Mouse (Mus musculus): ENCODE data around the gene Iqcf3. TPM values are rescaled to one million over a fixed set of nuclear protein-coding genes. Genes with fewer than 3 reads are reported as not detected.
A peak's percentile ranks its signal among the peaks of the same experiment; 100 is the strongest.

Gene Iqcf3
- polyA plus RNA-seq, 1 experiment: 612 TPM

GRCm38 (mm10) chr9:106466721-106467120, 94.7 kb downstream of the Iqcf3 start:
- TF ChIP-seq CTCF (IDR thresholded peaks at IDR 0.05; ENCODE audit: control insufficient read depth, insufficient read depth, insufficient replicate concordance, low read depth, low read length): no peak
- no peak for TF ChIP-seq POLR2A (IDR thresholded peaks at IDR 0.05; ENCODE audit: control insufficient read depth, low read depth, low read length)
- Histone ChIP-seq H3K4me1 (ENCODE audit: control insufficient read depth, insufficient read depth, low read length) (peaks cover 11% of the 10 kb centered on the region), H3K27ac (ENCODE audit: control insufficient read depth, insufficient read depth, low read depth, low read length) (no peak overlapping the region), H3K27me3 (ENCODE audit: control insufficient read depth, insufficient read depth, low read length) (no peaks in the 10 kb centered on the region), H3K4me3 (ENCODE audit: control insufficient read depth, low read depth, low read length) (no peak overlapping the region), H3K36me3 (ENCODE audit: control insufficient read depth, insufficient read depth, low read length) (no peaks in the 10 kb centered on the region)

GRCm38 (mm10) chr9:106465571-106466200, 95.7 kb downstream of the Iqcf3 start, which contains the start of gene Gpr62:
TSS of gene Gpr62 (minus strand) at chr9:106465938.
- Histone ChIP-seq H3K4me1 (ENCODE audit: control insufficient read depth, insufficient read depth, low read length) (peaks cover 11% of the 10 kb centered on the region), H3K27ac (ENCODE audit: control insufficient read depth, insufficient read depth, low read depth, low read length) (peak within 1 kb of the TSS; percentile 67), H3K36me3 (ENCODE audit: control insufficient read depth, insufficient read depth, low read length) (no peaks in the 10 kb centered on the region), H3K27me3 (ENCODE audit: control insufficient read depth, insufficient read depth, low read length) (no peaks in the 10 kb centered on the region), H3K4me3 (ENCODE audit: control insufficient read depth, low read depth, low read length) (peak within 1 kb of the TSS; percentile 84)
- TF ChIP-seq POLR2A (IDR thresholded peaks at IDR 0.05; ENCODE audit: control insufficient read depth, low read depth, low read length) (no peak; the same call in 1 of the 2 replicates), CTCF (IDR thresholded peaks at IDR 0.05; ENCODE audit: control insufficient read depth, insufficient read depth, insufficient replicate concordance, low read depth, low read length) (no peak)

GRCm38 (mm10) chr9:106464751-106465541, 96.5 kb downstream of the Iqcf3 start:
- Histone ChIP-seq H3K27me3 (ENCODE audit: control insufficient read depth, insufficient read depth, low read length) (no peaks in the 10 kb centered on the region), H3K27ac (ENCODE audit: control insufficient read depth, insufficient read depth, low read depth, low read length) (0 out of 2 replicates have a peak overlapping the region, but pooled peaks have one; percentile 46), H3K36me3 (ENCODE audit: control insufficient read depth, insufficient read depth, low read length) (no peaks in the 10 kb centered on the region), H3K4me1 (ENCODE audit: control insufficient read depth, insufficient read depth, low read length) (peaks cover 11% of the 10 kb centered on the region), H3K4me3 (ENCODE audit: control insufficient read depth, low read depth, low read length) (peak overlapping the region; percentile 84)
- TF ChIP-seq CTCF (IDR thresholded peaks at IDR 0.05; ENCODE audit: control insufficient read depth, insufficient read depth, insufficient replicate concordance, low read depth, low read length) (no peak), POLR2A (IDR thresholded peaks at IDR 0.05; ENCODE audit: control insufficient read depth, low read depth, low read length) (no peak)

- TF ChIP-seq CTCF (IDR thresholded peaks at IDR 0.05; ENCODE audit: control insufficient read depth, insufficient read depth, insufficient replicate concordance, low read depth, low read length) (no peak), POLR2A (IDR thresholded peaks at IDR 0.05; ENCODE audit: control insufficient read depth, low read depth, low read length) (no peak)
- H3K36me3 ChIP-seq (ENCODE audit: control insufficient read depth, insufficient read depth, low read length): no peaks in the 10 kb centered on the region
- no peak overlapping the region for H3K27ac ChIP-seq (ENCODE audit: control insufficient read depth, insufficient read depth, low read depth, low read length)
- H3K4me1 ChIP-seq (ENCODE audit: control insufficient read depth, insufficient read depth, low read length): peaks cover 11% of the 10 kb centered on the region
- no peaks in the 10 kb centered on the region for H3K27me3 ChIP-seq (ENCODE audit: control insufficient read depth, insufficient read depth, low read length)
- H3K4me3 ChIP-seq (ENCODE audit: control insufficient read depth, low read depth, low read length): no peak overlapping the region
These were observed 98.0 kb downstream of the Iqcf3 start for GRCm38 (mm10) chr9:106463122-106464063.

- Histone ChIP-seq H3K36me3 (ENCODE audit: control insufficient read depth, insufficient read depth, low read length) (no peaks in the 10 kb centered on the region), H3K4me1 (ENCODE audit: control insufficient read depth, insufficient read depth, low read length) (peaks cover 11% of the 10 kb centered on the region), H3K27ac (ENCODE audit: control insufficient read depth, insufficient read depth, low read depth, low read length) (no peak overlapping the region), H3K4me3 (ENCODE audit: control insufficient read depth, low read depth, low read length) (no peak overlapping the region), H3K27me3 (ENCODE audit: control insufficient read depth, insufficient read depth, low read length) (no peaks in the 10 kb centered on the region)
- TF ChIP-seq POLR2A (IDR thresholded peaks at IDR 0.05; ENCODE audit: control insufficient read depth, low read depth, low read length) (no peak), CTCF (IDR thresholded peaks at IDR 0.05; ENCODE audit: control insufficient read depth, insufficient read depth, insufficient replicate concordance, low read depth, low read length) (no peak)
These were observed 99.0 kb downstream of the Iqcf3 start for GRCm38 (mm10) chr9:106462430-106462800.

- no peaks in the 10 kb centered on the region for H3K27me3 ChIP-seq (ENCODE audit: control insufficient read depth, insufficient read depth, low read length)
- H3K27ac ChIP-seq (ENCODE audit: control insufficient read depth, insufficient read depth, low read depth, low read length): no peak overlapping the region
- no peaks in the 10 kb centered on the region for H3K36me3 ChIP-seq (ENCODE audit: control insufficient read depth, insufficient read depth, low read length)
- TF ChIP-seq CTCF (IDR thresholded peaks at IDR 0.05; ENCODE audit: control insufficient read depth, insufficient read depth, insufficient replicate concordance, low read depth, low read length): no peak
- TF ChIP-seq POLR2A (IDR thresholded peaks at IDR 0.05; ENCODE audit: control insufficient read depth, low read depth, low read length): no peak
- peaks cover 11% of the 10 kb centered on the region for H3K4me1 ChIP-seq (ENCODE audit: control insufficient read depth, insufficient read depth, low read length)
- H3K4me3 ChIP-seq (ENCODE audit: control insufficient read depth, low read depth, low read length): no peak overlapping the region
These were observed 99.6 kb downstream of the Iqcf3 start for GRCm38 (mm10) chr9:106461641-106462429.
